In the genomic region with DNA sequence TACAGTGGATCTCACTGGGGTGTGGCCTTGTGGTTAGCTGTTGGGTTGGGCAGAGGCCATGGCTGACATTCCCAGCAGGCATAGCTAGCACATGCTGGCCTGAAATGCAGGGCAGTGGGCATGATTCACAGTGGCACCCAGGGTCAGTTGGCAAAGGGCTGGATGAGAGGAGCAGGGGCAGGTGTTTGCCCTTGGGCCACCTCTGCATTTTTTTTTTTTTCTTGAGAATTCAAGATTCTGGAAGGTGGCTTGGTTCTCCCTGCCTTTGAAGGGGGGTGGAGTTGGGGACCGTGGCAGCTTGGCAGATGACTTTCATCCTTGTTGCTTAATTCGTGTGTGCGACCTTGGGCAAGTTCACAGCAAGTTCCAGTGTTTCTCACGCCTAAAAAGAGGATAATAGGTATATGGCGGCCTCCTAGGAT, we compare ENCODE assay signal across 13 mouse cellular contexts. TPM values are rescaled to one million over a fixed set of nuclear protein-coding genes. Genes with fewer than 3 reads are reported as not detected.
A peak's percentile ranks its signal among the peaks of the same experiment; 100 is the strongest.
DNase-seq lines count a peak whose midpoint lies in the region; ATAC-seq lines count a peak whose summit lies in the region.
"Had no signal": no experiment of that assay in that cellular context is flagged by ENCODE, and none has a peak within 500 bp of the region (broad histone marks: within the 10 kb centered on the region; RNA-seq: fewer than 3 reads in every experiment).

No protein-coding gene starts in this region.

- H3K36me3 ChIP-seq in liver, embryonic 16.5 days (ENCODE audit: control insufficient read depth, insufficient read depth), result no peaks in the 10 kb centered on the region
- H3K36me3 ChIP-seq: embryonic facial prominence, embryonic 15.5 days; hindbrain, embryonic 15.5 days; neural tube, embryonic 13.5 days had no signal

- no peak for ATAC-seq in liver, embryonic 16.5 days (ENCODE audit: low read depth)

- H3K27me3 ChIP-seq in liver, embryonic 16.5 days (ENCODE audit: control insufficient read depth, insufficient read depth, low read depth, low read length), result peaks cover 26% of the 10 kb centered on the region
- H3K27me3 ChIP-seq: hindbrain, embryonic 15.5 days had no signal

- no peak overlapping the region for H3K9ac ChIP-seq in liver, embryonic 16.5 days (ENCODE audit: low read depth, low read length)
- H3K9ac ChIP-seq: embryonic facial prominence, embryonic 15.5 days; hindbrain, embryonic 15.5 days; neural tube, embryonic 13.5 days had no signal

- H3K27ac ChIP-seq in liver, embryonic 16.5 days (ENCODE audit: low read length), result peak overlapping the region; percentile 59
- H3K27ac ChIP-seq: embryonic facial prominence, embryonic 15.5 days; hindbrain, embryonic 15.5 days; neural tube, embryonic 13.5 days had no signal

- peak overlapping the region; percentile 22 for H3K4me2 ChIP-seq in liver, embryonic 16.5 days (ENCODE audit: low read depth, low read length)
- H3K4me2 ChIP-seq: embryonic facial prominence, embryonic 15.5 days; hindbrain, embryonic 15.5 days; neural tube, embryonic 13.5 days had no signal

- WGBS in liver, embryonic 16.5 days (ENCODE audit: insufficient replicate concordance), result 21% methylated on average over 5 of the region's 5 CpGs

- H3K4me1 ChIP-seq in liver, embryonic 16.5 days (ENCODE audit: control insufficient read depth, low read depth, low read length), result peaks cover 7% of the 10 kb centered on the region

- H3K9me3 ChIP-seq in liver, embryonic 16.5 days (replicated peaks; ENCODE audit: control insufficient read depth, low read length), result no peaks in the 10 kb centered on the region
- H3K9me3 ChIP-seq: embryonic facial prominence, embryonic 15.5 days; hindbrain, embryonic 15.5 days; neural tube, embryonic 13.5 days had no signal

- DNase-seq in adrenal gland, adult (ENCODE audit: inconsistent age in 2 of 2, low spot score in 1 of 2), result peak; percentile 83 to 95
- no peak for DNase-seq in adrenal gland, postnatal 4 days (ENCODE audit: low spot score in 2 of 2)
- peak; percentile 7 for DNase-seq in layer of hippocampus, adult 11-12 months (ENCODE audit: low spot score)
- DNase-seq in layer of hippocampus, postnatal 10 days (ENCODE audit: low spot score in 2 of 2), result no peak
- DNase-seq in adrenal gland, adult 8-10 months, result peak; percentile 77
- DNase-seq in frontal cortex, postnatal 25 days (ENCODE audit: low spot score in 2 of 2), result no peak
- DNase-seq in frontal cortex, postnatal 10 days (ENCODE audit: low spot score in 2 of 2), result no peak
- DNase-seq: cerebellum, adult 9-10 months had no signal

- peak overlapping the region; percentile 6 for H3K4me3 ChIP-seq in liver, embryonic 16.5 days (ENCODE audit: low read depth, low read length)
- H3K4me3 ChIP-seq: embryonic facial prominence, embryonic 15.5 days; hindbrain, embryonic 15.5 days; neural tube, embryonic 13.5 days had no signal

RNA-seq across cellular contexts. Expression of gene Fmnl1, which starts 3.5 kb away (rescaled TPM):
- 10 to 100 TPM; 13.4 to 14.2 TPM for total RNA-seq in adrenal gland, postnatal 4 days (2021)
- total RNA-seq in layer of hippocampus, postnatal 10 days (2021), result 10 to 100 TPM; 83.4 to 87.0 TPM
- total RNA-seq in adrenal gland, adult 8-10 months (2022), result 10 to 100 TPM; 29.3 to 40.6 (median 30.6) TPM
- polyA plus RNA-seq in liver, embryonic 16.5 days (2015; fragmentation: Nextera tagmentation; extraction: Ambion mirVana), result 5.2 and 6.3 TPM in 2 replicates

RNA-seq across cellular contexts. Expression of gene 1700023F06Rik, which starts 33.9 kb away (rescaled TPM):
- total RNA-seq in adrenal gland, postnatal 4 days (2021), result under 1 TPM; 0.45 to 0.70 TPM
- 1 to 10 TPM; 1.8 TPM for total RNA-seq in layer of hippocampus, postnatal 10 days (2021)
- total RNA-seq in adrenal gland, adult 8-10 months (2022), result under 1 TPM in 3 of 4 experiments, not detected in 1; 0.27 to 0.83 (median 0.66) TPM
- polyA plus RNA-seq in liver, embryonic 16.5 days (2015; fragmentation: Nextera tagmentation; extraction: Ambion mirVana), result not detected in 2 replicates
- total RNA-seq: gastrocnemius, postnatal 4 days had no signal

RNA-seq across cellular contexts. Expression of gene Hexim2, which starts 42.2 kb away (rescaled TPM):
- total RNA-seq in adrenal gland, postnatal 4 days (2021), result 10 to 100 TPM; 10.4 to 11.8 TPM
- total RNA-seq in layer of hippocampus, postnatal 10 days (2021), result 10 to 100 TPM; 14.4 to 16.9 TPM
- total RNA-seq in adrenal gland, adult 8-10 months (2022), result 1 to 10 TPM; 6.1 to 9.3 (median 8.6) TPM
- 5.2 and 5.7 TPM in 2 replicates for polyA plus RNA-seq in liver, embryonic 16.5 days (2015; fragmentation: Nextera tagmentation; extraction: Ambion mirVana)

RNA-seq across cellular contexts. Expression of gene Spata32, which starts 43.8 kb away (rescaled TPM):
- total RNA-seq in adrenal gland, postnatal 4 days (2021), result not detected
- total RNA-seq in layer of hippocampus, postnatal 10 days (2021), result 1 to 10 TPM; 1.3 to 1.4 TPM
- not detected for total RNA-seq in adrenal gland, adult 8-10 months (2022)
- not detected in 2 replicates for polyA plus RNA-seq in liver, embryonic 16.5 days (2015; fragmentation: Nextera tagmentation; extraction: Ambion mirVana)
- total RNA-seq: gastrocnemius, postnatal 4 days had no signal
- polyA plus RNA-seq: embryonic facial prominence, embryonic 15.5 days had no signal

RNA-seq across cellular contexts. Expression of gene Hexim1, which starts 58.4 kb away (rescaled TPM):
- 10 to 100 TPM; 50.6 to 53.4 TPM for total RNA-seq in adrenal gland, postnatal 4 days (2021)
- 10 to 100 TPM; 38.0 to 38.7 TPM for total RNA-seq in layer of hippocampus, postnatal 10 days (2021)
- total RNA-seq in adrenal gland, adult 8-10 months (2022), result 10 to 100 TPM; 75.2 to 90.2 (median 86.0) TPM
- polyA plus RNA-seq in liver, embryonic 16.5 days (2015; fragmentation: Nextera tagmentation; extraction: Ambion mirVana), result 1.7 and 1.9 TPM in 2 replicates

Comparison
In these comparisons a context has a peak if more than half of its experiments do, and no peak if none do; other contexts are left out.
1. DNase-seq: peak in adrenal gland, adult (2 of 2), layer of hippocampus, adult 11-12 months (single experiment) and adrenal gland, adult 8-10 months (single experiment); none in adrenal gland, postnatal 4 days (0 of 2), layer of hippocampus, postnatal 10 days (0 of 2), frontal cortex, postnatal 25 days (0 of 2) and frontal cortex, postnatal 10 days (0 of 2).